Mouse (Mus musculus): ENCODE measurements around the gene Atp2b1. TPM values are rescaled to one million over a fixed set of nuclear protein-coding genes. Genes with fewer than 3 reads are reported as not detected.

Gene Atp2b1
- total and polyA plus RNA-seq, 3 experiments: 15.1 to 74.4 (median 64.6) TPM

DNA sequence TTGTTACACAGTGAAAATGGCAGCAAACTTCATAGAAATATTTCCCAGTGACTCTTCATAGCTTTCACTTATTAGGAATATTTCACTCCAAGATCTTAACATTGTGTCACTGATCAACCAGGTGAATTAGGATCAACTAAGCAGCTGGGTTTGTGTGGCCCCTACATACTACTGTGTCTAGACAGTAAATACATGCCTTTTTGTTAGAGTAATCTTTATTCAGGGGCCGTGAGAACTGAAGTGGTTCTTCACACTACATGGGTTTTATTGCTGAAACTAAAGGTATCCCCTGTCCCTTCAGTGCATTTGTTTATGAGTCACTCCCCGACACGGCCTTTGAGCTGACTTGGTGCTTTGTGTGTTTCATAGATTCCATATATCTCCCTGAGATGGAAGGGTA is 56.7 kb downstream of the Atp2b1 start:
- peaks cover 17% of the 10 kb centered on the region for H3K4me1 ChIP-seq (ENCODE audit: control insufficient read depth, insufficient read depth, low read length)
- H3K27ac ChIP-seq: no peak overlapping the region
- intact Hi-C loops (cut with DNase I): loop anchor here (5.0 kb wide), 1 partner anchor 114 kb away; no protein-coding TSS in a partner anchor
- TF ChIP-seq POLR2A (IDR thresholded peaks at IDR 0.05; ENCODE audit: insufficient read depth, low read depth, low read length) (no peak), EP300 (IDR thresholded peaks at IDR 0.05; ENCODE audit: insufficient read depth, low read depth, low read length) (no peak), CTCF (IDR thresholded peaks at IDR 0.05) (no peak)
- H3K9ac ChIP-seq (ENCODE audit: low read depth, low read length): no peak overlapping the region
- no peak for DNase-seq
- H3K4me3 ChIP-seq: no peak overlapping the region
- peaks cover 8% of the 10 kb centered on the region for H3K36me3 ChIP-seq (ENCODE audit: control insufficient read depth, insufficient read depth, low read length)
- no peaks in the 10 kb centered on the region for H3K27me3 ChIP-seq (ENCODE audit: control insufficient read depth, insufficient read depth, low read length)
- H3K79me2 ChIP-seq (replicated peaks; ENCODE audit: control insufficient read depth, insufficient read depth, low read length): peaks cover 9% of the 10 kb centered on the region
- 96% methylated on average over 3 of the region's 3 CpGs for WGBS

DNA sequence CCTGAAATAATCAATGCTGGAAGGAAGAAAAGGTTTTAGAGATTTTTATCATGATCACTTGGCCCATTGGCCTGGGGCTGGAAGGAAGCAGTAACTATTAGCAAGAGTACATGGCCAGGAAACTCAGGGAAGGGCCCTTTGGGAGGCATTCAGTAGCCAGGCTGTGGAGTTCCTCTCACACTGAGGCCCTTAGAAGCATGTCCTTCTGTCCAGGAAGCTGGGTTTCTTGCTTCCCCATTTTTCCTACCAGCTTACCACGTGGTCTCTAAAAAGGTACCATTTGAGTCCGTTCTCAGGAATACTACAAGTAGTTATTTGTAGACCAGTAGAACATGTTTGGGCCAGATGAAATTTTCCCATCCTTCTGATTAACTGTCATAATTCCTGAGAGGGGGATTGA is 58.2 kb downstream of the Atp2b1 start:
- intact Hi-C loops (cut with DNase I): loop anchor here (2.0 to 5.0 kb wide), 2 partner anchors 58 to 115 kb away; partner anchors contain the start of gene Atp2b1
- WGBS: 53% methylated on average over 2 of the region's 2 CpGs
- peak overlapping the region; percentile 60 for H3K27ac ChIP-seq

GRCm38 (mm10) chr10:98972912-98973605 is 58.9 kb downstream of the Atp2b1 start:
- intact Hi-C loops (cut with DNase I): loop anchor here (2.0 to 5.0 kb wide), 2 partner anchors 58 to 116 kb away; partner anchors contain the start of gene Atp2b1
- 88% methylated on average over 18 of the region's 18 CpGs for WGBS

More for the DNA sequence above, 58.2 kb downstream of the Atp2b1 start:
- Histone ChIP-seq H3K36me3 (ENCODE audit: control insufficient read depth, insufficient read depth, low read length) (peaks cover 8% of the 10 kb centered on the region), H3K4me3 (no peak overlapping the region), H3K79me2 (replicated peaks; ENCODE audit: control insufficient read depth, insufficient read depth, low read length) (peaks cover 9% of the 10 kb centered on the region), H3K4me1 (ENCODE audit: control insufficient read depth, insufficient read depth, low read length) (peaks cover 15% of the 10 kb centered on the region), H3K9ac (ENCODE audit: low read depth, low read length) (no peak overlapping the region), H3K27me3 (ENCODE audit: control insufficient read depth, insufficient read depth, low read length) (no peaks in the 10 kb centered on the region)
- TF ChIP-seq CTCF (IDR thresholded peaks at IDR 0.05): no peak
- peak in 1 of 2 experiments; percentile 29 for DNase-seq

DNA sequence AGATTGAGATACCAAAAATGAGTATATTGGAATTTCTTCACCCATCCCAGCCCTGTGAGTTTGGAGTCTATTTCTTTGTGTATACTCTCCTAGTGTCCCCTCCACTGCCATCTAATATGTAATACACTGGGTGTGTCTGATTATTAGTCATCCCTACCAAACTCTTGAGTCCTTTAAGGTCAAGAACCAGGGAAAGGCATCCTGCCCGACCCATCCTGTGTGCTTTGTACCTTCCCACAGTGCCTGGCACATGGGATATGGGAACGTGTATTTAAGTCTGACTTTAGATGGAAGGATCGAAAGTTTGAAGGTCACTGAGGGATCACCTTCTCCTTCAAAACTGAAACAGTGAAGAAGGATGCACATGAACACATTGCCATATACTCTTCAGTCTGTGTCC is 60.4 kb downstream of the Atp2b1 start:
- no peak for DNase-seq
- Histone ChIP-seq H3K4me3 (no peak overlapping the region), H3K79me2 (replicated peaks; ENCODE audit: control insufficient read depth, insufficient read depth, low read length) (peaks cover 8% of the 10 kb centered on the region), H3K27me3 (ENCODE audit: control insufficient read depth, insufficient read depth, low read length) (no peaks in the 10 kb centered on the region), H3K27ac (no peak overlapping the region), H3K4me1 (ENCODE audit: control insufficient read depth, insufficient read depth, low read length) (peaks cover 16% of the 10 kb centered on the region), H3K36me3 (ENCODE audit: control insufficient read depth, insufficient read depth, low read length) (peaks cover 5% of the 10 kb centered on the region), H3K9ac (ENCODE audit: low read depth, low read length) (no peak overlapping the region)
- no peak for TF ChIP-seq CTCF (IDR thresholded peaks at IDR 0.05)
- TF ChIP-seq EP300 (IDR thresholded peaks at IDR 0.05; ENCODE audit: insufficient read depth, low read depth, low read length): no peak
- TF ChIP-seq POLR2A (IDR thresholded peaks at IDR 0.05; ENCODE audit: insufficient read depth, low read depth, low read length): no peak
- 60% methylated on average over 3 of the region's 3 CpGs for WGBS
- intact Hi-C loops (cut with DNase I): loop anchor here (5.0 kb wide), 1 partner anchor 117 kb away; no protein-coding TSS in a partner anchor

More at GRCm38 (mm10) chr10:98972912-98973605, 58.9 kb downstream of the Atp2b1 start:
- Histone ChIP-seq H3K79me2 (replicated peaks; ENCODE audit: control insufficient read depth, insufficient read depth, low read length) (peaks cover 8% of the 10 kb centered on the region), H3K4me1 (ENCODE audit: control insufficient read depth, insufficient read depth, low read length) (peaks cover 14% of the 10 kb centered on the region), H3K4me3 (no peak overlapping the region), H3K27ac (no peak overlapping the region), H3K9ac (ENCODE audit: low read depth, low read length) (no peak overlapping the region), H3K36me3 (ENCODE audit: control insufficient read depth, insufficient read depth, low read length) (peaks cover 8% of the 10 kb centered on the region), H3K27me3 (ENCODE audit: control insufficient read depth, insufficient read depth, low read length) (no peaks in the 10 kb centered on the region)
- no peak for TF ChIP-seq EP300 (IDR thresholded peaks at IDR 0.05; ENCODE audit: insufficient read depth, low read depth, low read length)
- no peak for TF ChIP-seq CTCF (IDR thresholded peaks at IDR 0.05)
- TF ChIP-seq POLR2A (IDR thresholded peaks at IDR 0.05; ENCODE audit: insufficient read depth, low read depth, low read length): no peak
- DNase-seq: no peak

GRCm38 (mm10) chr10:98975611-98976010 is 61.4 kb downstream of the Atp2b1 start:
- Histone ChIP-seq H3K9ac (ENCODE audit: low read depth, low read length) (no peak overlapping the region), H3K4me1 (ENCODE audit: control insufficient read depth, insufficient read depth, low read length) (peaks cover 16% of the 10 kb centered on the region), H3K4me3 (no peak overlapping the region), H3K36me3 (ENCODE audit: control insufficient read depth, insufficient read depth, low read length) (peaks cover 7% of the 10 kb centered on the region), H3K79me2 (replicated peaks; ENCODE audit: control insufficient read depth, insufficient read depth, low read length) (peaks cover 6% of the 10 kb centered on the region), H3K27me3 (ENCODE audit: control insufficient read depth, insufficient read depth, low read length) (no peaks in the 10 kb centered on the region), H3K27ac (no peak overlapping the region)
- TF ChIP-seq CTCF (IDR thresholded peaks at IDR 0.05) (no peak), EP300 (IDR thresholded peaks at IDR 0.05; ENCODE audit: insufficient read depth, low read depth, low read length) (no peak), POLR2A (IDR thresholded peaks at IDR 0.05; ENCODE audit: insufficient read depth, low read depth, low read length) (no peak)
- no peak for DNase-seq
- intact Hi-C loops (cut with DNase I): no loop called here
- 75% methylated on average over 6 of the region's 6 CpGs for WGBS

DNA sequence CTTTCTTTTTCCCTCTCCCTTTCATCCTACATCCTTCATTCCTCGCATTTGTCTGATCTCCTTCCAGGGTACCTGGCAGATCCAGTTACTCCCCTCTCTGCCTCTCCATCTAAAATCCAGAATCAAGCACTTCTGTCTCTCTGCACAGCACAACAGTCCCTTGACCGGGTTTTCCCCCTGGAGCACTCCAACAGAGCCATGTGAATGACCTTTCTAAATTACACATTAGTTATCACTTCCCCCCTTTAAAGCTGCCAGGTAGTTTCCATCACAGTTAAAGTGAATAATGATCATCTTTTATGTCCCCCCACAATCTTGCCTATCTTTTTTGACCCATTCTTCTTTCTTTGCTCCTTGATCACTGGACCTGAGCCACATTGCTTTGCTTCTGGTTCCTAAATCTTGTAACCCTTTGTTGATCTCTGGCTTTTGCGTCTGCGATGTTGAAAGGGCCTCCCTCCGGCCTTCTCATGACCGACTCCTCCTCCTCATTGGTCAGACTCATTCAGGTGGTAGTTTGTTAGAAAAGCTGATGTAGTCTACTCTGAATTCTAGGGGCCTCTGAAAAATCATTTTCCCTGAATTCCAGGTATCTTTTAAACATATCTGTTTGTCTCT is 62.8 kb downstream of the Atp2b1 start:
- TF ChIP-seq POLR2A (IDR thresholded peaks at IDR 0.05; ENCODE audit: insufficient read depth, low read depth, low read length) (no peak), CTCF (IDR thresholded peaks at IDR 0.05) (no peak), EP300 (IDR thresholded peaks at IDR 0.05; ENCODE audit: insufficient read depth, low read depth, low read length) (no peak)
- H3K36me3 ChIP-seq (ENCODE audit: control insufficient read depth, insufficient read depth, low read length): peaks cover 5% of the 10 kb centered on the region
- no peak overlapping the region for H3K4me3 ChIP-seq
- no peak overlapping the region for H3K9ac ChIP-seq (ENCODE audit: low read depth, low read length)
- intact Hi-C loops (cut with DNase I): no loop called here
- H3K4me1 ChIP-seq (ENCODE audit: control insufficient read depth, insufficient read depth, low read length): peaks cover 16% of the 10 kb centered on the region
- H3K79me2 ChIP-seq (replicated peaks; ENCODE audit: control insufficient read depth, insufficient read depth, low read length): peaks cover 6% of the 10 kb centered on the region
- WGBS: 81% methylated on average over 6 of the region's 6 CpGs
- no peaks in the 10 kb centered on the region for H3K27me3 ChIP-seq (ENCODE audit: control insufficient read depth, insufficient read depth, low read length)
- no peak overlapping the region for H3K27ac ChIP-seq
- no peak for DNase-seq
